Mouse (Mus musculus) lung, postnatal 0 days (tissue): ENCODE results near the gene Dock10.

Experiments
- CTCF ChIP-seq: IDR thresholded peaks from 2 replicates; pipeline ENCODE4 v1.5.1; 2016; ENCODE audit warnings: antibody characterized with exemption, mild to moderate bottlenecking
- EP300 ChIP-seq: IDR thresholded peaks from 2 replicates; pipeline ENCODE4 v1.6.1; 2016; ENCODE audit warnings: antibody characterized with exemption, mild to moderate bottlenecking, control low read depth

GRCm38 (mm10) chr1:80765504-80765903 lies 7.2 kb upstream of the Dock10 start:
- TF ChIP-seq CTCF = no peak
- no peak for TF ChIP-seq EP300
